Mouse (Mus musculus): ENCODE results near the gene Cd274.

The Cd274 gene

GRCm38 (mm10) chr19:29366969-29367622, at the start of gene Cd274, which contains the start of gene Plgrkt:
TSS of gene Cd274 (plus strand) at chr19:29367455.
TSS of gene Plgrkt (minus strand) at chr19:29367390.
- DNase-seq, result peak; percentile 54 to 74

GRCm38 (mm10) chr19:29323416-29324049, 43.7 kb upstream of the Cd274 start:
- DNase-seq, result no peak

- DNase-seq, result peak; percentile 50 to 77
These were observed 42.0 kb upstream of the Cd274 start, which contains the start of gene Insl6 for GRCm38 (mm10) chr19:29325053-29325851. TSS of gene Insl6 (minus strand) at chr19:29325356.

- DNase-seq, result no peak
These were observed 41.4 kb upstream of the Cd274 start for GRCm38 (mm10) chr19:29325852-29326180.

- DNase-seq, result no peak
These were observed 40.9 kb upstream of the Cd274 start for GRCm38 (mm10) chr19:29326396-29326795.

GRCm38 (mm10) chr19:29326822-29327552, 40.3 kb upstream of the Cd274 start:
- DNase-seq, result no peak

- peak; percentile 53 to 55 for DNase-seq
These were observed 33.0 kb upstream of the Cd274 start, which contains the start of gene Rln1 for GRCm38 (mm10) chr19:29334068-29334745. TSS of gene Rln1 (minus strand) at chr19:29334670.

GRCm38 (mm10) chr19:29336624-29337023, 30.6 kb upstream of the Cd274 start:
- DNase-seq, result no peak

GRCm38 (mm10) chr19:29341029-29341428, 26.2 kb upstream of the Cd274 start:
- no peak for DNase-seq

GRCm38 (mm10) chr19:29342281-29342680, 25.0 kb upstream of the Cd274 start:
- DNase-seq, result no peak

GRCm38 (mm10) chr19:29344868-29345267, 22.4 kb upstream of the Cd274 start:
- DNase-seq, result no peak

- no peak for DNase-seq
These were observed 21.6 kb upstream of the Cd274 start for GRCm38 (mm10) chr19:29345636-29346035.

GRCm38 (mm10) chr19:29350991-29351390, 16.3 kb upstream of the Cd274 start:
- DNase-seq, result no peak

- DNase-seq, result peak; percentile 88 to 95
These were observed 12.1 kb upstream of the Cd274 start for GRCm38 (mm10) chr19:29354895-29355877.

- no peak for DNase-seq
These were observed 11.0 kb upstream of the Cd274 start for GRCm38 (mm10) chr19:29356281-29356680.

- no peak for DNase-seq
These were observed 7.0 kb upstream of the Cd274 start for GRCm38 (mm10) chr19:29360251-29360650.

GRCm38 (mm10) chr19:29361468-29362130, 5.7 kb upstream of the Cd274 start:
- peak; percentile 93 to 94 for DNase-seq

- DNase-seq, result no peak
These were observed 4.9 kb upstream of the Cd274 start for GRCm38 (mm10) chr19:29362173-29362930.

- DNase-seq, result no peak
These were observed 3.7 kb upstream of the Cd274 start for GRCm38 (mm10) chr19:29363557-29363956.

- DNase-seq, result no peak
These were observed 3.2 kb upstream of the Cd274 start for GRCm38 (mm10) chr19:29364076-29364475.
